Mouse (Mus musculus) cerebellum, adult 9-10 months (tissue): ENCODE data around the gene Jmjd1c.

Experiments used
- DNase-seq: peaks from one replicate; pipeline ENCODE4 v3.0.0; 2022

The Jmjd1c gene

DNA sequence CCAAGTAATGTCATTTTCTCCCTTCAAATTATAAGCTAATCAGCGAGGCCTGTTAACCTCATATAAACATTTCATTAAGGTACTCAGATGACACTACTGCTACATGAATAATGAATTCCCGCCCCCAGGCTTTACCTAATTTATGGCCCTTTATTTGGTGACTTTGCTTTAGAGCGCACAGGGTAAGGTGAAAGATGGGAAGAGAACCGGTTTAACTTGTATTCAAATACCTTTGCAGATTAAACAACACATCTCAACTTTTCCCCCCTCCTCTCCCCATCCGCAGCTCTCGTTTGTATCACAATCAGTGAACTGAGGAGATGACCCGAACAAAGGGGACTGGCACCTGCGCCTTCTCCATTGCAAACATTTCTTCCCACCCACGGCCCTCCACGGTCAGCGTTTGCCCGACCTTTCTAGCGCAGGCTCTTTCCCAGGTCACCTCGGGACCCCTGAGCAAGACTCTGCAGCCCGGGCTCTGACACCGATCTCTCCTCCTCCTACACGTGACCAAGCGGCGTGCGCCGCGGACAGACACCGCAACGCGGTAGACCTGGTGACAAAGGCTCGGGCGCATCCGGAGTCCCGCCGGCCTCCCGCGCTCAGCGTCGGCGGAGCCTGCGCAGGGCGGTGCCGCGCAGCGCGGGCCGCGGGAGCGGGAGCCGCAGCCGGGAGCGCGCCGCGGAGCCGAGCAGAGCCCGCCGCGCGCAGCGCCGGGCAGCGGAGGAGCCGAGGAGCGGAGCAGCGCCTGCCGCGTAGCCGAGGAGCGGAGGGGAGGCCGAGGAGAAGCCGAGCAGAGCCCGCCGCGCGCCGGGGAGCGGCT lies at the start of gene Jmjd1c:
Gene Jmjd1c (plus strand): TSS at position 328 of the 823 bp plus-strand sequence.
- peak; percentile 89 for DNase-seq

DNA sequence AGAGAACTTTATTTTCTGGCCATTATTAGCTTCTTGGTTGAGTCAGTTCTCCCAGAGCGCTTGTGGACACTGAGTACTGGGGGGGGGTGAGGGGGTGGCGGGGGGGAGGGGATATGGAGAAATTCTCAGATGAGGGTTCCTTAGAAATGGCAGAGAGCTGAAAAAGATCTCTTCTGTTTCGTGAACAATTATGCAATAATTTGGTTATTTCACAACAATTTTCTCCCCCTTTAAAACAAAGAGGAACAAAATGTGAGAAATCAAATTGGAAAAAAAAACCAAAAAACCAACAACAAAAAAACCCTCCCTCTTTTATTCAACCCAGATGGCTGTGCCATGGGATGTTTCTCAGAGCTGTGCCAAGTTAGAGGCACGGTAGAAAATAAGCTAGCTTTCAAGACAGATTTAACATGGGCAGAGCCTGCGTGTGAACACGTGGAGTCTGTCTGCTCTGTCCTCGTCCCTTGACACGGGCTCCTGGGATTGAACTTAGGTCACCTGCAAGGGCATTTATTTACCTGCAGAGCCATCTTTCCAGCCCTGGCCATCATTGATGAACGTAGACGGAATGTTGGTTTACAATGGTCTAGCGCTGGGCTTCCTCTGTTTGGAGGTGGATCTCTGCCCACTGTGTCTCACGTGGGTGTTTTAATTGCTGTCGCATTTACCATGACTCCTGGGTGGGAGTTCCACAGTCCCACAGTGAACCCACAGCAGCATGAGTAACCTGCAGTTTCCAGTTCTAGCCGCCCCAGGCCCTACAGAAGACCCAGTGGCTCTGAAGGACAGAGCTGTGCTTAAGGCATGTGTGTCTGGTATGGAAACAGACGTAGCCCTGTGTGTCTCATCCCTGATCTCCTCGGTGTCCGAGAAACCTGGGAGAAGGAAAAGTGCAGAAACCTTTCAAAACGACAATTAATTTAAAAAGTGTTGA lies 47.9 kb upstream of the Jmjd1c start:
- DNase-seq = no peak

DNA sequence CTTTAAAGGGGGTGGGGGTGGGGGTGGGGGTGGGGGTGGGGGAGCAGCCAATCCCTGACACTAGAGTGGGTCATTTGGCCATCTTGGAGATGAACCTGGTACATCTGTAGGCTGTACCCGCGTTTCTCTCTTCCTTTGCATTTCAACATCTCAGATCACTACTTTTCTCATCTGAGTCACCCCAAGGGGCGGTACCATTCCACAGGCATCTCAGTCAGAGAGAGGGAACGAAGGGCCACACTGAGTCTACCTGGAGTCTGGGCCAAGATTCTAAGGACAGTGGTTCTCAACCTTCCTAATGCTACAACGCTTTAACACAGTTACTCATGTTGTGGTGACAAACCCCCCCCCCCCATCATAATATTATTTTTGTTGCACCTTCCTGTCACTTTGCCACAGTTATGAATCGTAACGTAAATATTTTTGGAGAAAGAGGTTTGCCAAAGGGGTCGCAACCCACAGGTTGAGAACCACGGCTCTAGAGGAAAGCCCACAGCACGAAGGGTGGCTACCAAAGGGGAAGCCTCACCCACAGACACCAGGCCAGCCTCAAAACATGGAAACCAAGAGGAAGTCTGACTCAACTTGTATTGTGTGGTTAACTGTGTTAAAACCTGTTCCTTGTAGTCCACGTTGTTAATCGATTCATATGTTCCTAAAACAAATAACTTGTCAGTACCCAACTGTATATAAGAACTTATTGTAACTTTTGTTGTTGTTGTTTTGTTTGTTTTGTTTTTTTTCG lies 46.9 kb upstream of the Jmjd1c start:
- DNase-seq = no peak

DNA sequence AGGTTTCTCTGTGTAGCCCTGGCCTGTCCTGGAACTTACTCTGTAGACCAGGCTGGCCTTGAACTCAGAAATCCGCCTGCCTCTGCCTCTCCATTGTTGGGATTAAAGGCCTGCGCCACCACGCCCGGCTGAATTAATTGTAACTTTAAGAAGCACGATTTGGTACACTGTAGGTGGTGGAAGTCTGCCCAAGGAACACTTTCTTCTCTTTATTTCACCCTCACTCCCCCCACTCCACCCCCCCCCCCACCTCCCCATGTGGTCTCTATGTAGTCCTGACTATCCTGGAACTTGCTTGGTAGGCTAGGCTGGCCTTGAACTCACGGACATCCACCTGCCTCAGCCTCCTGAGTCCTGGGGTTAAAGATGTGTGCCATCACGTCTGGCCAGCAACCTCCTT lies 46.3 kb upstream of the Jmjd1c start:
- no peak for DNase-seq

DNA sequence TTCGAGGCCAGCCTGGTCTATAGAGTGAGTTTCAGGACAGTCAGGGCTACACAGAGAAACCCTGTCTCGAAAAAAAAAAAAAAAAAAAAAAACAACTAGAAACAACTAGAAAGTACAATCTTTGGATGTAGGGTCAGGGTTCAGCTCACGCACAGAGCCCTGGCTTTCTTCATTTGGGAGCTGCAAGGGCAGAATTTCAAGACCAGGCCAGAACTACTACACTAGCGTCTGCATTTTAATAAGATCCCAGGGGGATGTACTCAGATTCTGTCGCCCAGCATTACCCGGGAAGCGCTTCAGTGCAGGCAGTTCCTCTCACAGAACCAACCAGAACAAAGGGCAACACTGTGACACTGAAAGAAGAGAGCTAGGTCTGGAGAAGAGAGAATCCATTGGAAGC lies 45.2 kb upstream of the Jmjd1c start:
- DNase-seq = no peak

DNA sequence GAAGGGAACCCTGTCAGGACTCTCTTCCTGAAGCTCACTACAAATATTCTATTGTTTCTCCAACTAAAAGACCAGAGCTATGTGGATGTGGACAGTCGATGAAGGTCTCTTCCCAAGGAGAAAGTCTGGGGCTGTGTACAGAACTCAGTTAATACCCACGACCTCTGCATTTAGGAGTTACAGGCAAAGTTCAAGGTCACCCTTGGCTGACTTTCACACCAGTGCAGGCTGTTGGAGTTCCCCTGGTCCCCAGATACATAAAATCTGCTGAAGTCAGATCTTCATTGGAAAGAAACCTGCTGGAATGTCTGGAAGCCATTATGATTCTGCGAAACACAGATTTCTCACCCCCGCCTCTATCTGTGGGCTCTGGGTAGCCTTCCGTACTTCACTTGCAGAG lies 44.5 kb upstream of the Jmjd1c start:
- DNase-seq = no peak

DNA sequence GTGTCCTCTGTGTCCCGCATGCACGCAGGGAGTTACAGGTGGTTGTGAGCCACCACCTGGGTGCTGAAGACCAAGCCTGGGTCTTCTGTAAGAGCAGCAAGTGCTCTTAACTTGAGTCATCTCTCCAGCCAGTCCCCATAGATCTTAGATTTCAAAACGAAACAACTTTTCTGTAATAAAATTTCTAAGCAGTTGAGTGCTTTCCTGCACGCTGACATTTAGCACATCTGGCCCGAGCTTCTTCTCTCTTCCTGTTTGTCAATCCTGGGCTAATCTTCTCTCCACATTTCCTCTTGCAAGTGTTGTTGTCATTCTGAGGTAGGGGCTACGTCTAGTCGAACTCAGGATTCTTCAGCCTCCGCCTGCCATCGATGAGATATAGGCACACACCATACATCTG lies 43.5 kb upstream of the Jmjd1c start:
- DNase-seq = no peak

DNA sequence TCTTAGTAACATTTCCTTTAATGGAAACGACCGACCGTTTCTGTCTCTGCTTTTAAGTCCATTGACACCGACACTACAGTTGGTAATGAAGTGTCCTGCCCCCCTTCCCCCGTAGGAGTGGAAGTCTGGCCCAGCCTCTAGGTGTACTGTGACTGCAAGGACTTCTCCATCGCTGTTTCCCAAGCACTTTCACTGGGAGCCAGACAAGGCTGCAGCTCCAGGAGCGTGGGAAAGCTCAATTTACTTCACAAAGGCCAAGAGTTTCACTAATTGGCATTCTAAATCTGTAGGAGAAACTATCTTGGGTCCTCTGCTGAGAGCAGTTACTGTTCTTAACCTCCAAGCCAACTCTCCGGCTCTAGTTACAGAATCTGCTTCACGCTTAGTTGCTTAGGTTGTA lies 42.5 kb upstream of the Jmjd1c start:
- DNase-seq = no peak

DNA sequence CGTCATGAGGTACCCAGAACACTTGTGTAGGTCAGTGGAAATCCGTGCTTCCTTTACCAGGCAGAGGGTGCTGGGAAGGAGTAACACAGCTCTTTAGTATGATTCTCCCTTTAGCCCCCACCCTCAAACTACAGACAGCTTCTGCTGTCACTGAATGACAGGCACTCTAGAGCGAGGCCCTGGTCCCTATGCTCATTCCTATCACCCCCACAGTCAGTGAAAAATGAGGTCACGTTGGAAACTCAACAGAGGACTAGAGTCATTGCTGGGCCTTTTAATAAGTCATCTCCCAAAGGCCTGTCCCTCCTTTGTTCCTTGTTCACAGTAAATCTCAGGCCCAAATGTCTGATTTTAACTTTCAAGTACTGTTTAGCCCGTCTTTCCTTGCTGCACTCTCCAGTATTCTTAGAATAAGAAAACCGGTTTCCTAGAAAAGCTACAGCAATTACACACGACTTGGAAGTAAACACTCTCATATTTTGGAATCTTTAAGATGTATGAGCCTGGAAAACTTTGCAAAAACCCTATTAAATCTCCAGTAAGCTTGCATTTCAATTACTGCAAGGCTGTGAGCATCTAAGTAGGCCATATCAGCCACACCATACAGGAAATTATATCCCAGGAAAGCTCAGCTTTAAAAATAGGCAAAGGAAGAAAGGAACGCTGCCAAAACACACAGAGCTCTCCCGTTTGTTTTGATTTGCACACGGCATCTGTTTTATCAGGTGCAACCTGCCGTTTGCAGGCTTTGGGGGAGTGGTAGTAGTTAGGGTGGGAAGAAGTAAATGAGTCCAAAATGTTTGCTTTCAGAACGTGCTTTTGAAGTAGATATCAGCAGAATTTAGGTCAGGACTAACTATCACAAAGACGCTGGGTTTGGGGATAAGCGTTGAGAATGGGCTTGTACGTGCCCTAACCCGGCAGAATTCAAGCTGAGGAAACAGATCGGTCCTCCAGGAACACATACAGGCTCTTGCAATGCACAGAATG lies 39.8 kb upstream of the Jmjd1c start:
- peak; percentile 93 for DNase-seq

DNA sequence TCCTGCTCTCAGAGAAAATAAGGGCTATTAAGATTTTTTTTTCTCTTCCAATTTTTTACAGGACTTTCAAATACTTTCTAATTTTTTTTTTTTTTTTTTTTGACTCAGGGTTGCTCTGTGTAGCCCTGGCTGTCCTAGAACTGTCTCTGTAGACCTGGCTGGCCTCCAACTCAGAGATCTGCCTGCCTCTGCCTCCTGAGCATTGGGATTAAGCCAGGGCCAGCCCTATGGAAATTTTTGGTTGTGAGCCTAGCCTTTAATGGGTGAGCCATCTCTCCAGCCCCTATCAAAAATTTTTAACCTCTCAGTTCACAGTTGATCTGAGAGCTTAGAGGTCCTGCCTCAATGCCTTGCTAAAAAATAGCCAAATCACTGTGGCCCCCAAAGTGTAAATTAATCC lies 38.7 kb upstream of the Jmjd1c start:
- DNase-seq = peak; percentile 69

DNA sequence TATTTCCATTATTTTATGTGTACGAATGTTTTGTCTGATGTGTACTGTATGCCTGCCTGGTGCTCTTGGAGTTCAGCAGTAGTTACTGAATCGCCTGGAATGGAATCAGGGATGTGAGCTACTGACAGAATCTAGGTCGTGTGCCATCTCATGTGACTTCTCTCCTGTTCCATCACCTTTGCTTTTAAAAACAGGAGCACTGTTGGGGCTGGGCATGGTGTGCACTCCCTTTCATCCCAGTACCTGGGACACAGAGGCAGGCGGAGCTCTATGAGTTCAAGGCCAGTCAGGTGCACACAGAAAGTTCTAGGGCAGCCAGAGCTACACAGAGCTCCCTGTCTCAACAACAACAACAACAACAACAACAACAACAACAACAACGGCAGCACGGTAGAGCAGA lies 38.2 kb upstream of the Jmjd1c start:
- peak; percentile 67 for DNase-seq

DNA sequence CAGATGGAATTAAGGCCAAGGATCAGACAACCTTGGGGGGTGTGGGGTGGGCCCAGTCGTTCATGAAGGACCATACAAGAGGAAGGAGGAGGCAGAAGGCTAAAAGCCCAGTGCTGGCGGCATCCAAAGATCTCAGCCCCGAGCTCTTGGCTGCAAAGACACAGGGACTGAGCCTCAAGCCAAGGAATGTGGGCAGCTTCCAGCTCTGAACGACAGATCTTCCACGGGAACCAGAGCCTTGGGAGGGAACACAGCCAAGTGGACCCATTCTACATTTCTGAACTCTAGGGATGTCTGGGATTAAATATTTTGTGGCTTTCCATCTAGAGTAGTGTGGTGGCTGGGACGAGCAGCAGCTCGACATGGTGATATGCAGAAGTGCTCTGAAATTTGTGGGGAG lies 37.6 kb upstream of the Jmjd1c start:
- DNase-seq = peak; percentile 91

DNA sequence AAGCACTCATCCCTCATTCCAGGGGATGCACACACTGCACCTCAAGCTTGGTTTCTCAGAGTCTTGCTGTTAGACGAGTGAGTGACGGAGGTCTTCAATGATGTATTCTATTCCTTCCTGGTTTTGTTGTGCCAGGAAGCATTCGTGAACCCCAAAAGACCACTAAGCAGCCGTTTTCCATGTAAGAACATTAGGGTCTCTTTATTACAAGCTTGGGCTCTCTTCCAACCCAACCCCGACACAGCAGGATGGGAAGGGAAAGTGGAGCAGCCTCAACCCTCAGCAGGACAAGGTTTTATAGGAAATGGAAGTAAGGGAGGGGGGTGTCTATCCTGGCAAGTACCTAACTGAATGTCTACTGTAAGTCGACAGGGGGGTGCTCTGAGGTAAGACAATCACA lies 37.2 kb upstream of the Jmjd1c start:
- no peak for DNase-seq

DNA sequence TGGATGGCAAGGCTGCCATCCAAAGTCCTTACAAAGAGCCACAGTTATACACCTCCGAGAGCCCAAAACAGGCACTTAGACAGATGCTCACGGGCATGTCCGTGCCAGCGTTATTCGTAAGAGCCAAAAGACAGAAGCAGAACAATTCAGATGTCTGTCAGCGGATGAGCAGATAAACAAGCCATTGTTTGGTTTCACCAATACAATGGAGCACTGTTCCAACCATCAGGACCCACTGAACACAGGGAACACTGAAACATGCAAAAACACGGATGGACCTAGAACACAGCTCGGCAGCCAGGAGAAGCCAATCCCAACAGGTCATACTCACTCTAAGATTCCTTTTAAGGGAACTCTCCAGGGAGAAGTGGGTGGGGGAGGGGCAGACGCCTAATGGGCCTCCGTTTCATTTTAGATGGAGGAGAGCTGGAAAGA lies 34.5 kb upstream of the Jmjd1c start:
- no peak for DNase-seq

DNA sequence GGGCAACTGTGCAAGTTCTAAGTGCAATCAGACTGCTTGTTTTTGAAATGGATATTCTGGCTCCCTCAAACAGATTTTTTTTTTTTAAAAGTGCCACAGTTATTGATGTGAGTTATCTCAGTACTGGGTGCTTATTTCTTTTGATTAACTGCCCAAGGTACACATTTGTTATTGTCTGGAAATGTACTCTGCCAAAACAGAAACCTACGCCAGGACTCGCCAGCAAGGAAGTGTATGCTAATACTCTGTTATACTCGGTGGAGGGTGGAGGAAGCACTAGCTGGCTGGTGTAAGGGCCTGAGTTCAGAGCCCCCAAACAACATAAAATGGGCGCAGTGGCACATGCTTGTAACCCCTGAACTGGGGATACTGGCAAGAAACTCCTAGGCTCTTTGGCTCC lies 34.1 kb upstream of the Jmjd1c start:
- DNase-seq = no peak

DNA sequence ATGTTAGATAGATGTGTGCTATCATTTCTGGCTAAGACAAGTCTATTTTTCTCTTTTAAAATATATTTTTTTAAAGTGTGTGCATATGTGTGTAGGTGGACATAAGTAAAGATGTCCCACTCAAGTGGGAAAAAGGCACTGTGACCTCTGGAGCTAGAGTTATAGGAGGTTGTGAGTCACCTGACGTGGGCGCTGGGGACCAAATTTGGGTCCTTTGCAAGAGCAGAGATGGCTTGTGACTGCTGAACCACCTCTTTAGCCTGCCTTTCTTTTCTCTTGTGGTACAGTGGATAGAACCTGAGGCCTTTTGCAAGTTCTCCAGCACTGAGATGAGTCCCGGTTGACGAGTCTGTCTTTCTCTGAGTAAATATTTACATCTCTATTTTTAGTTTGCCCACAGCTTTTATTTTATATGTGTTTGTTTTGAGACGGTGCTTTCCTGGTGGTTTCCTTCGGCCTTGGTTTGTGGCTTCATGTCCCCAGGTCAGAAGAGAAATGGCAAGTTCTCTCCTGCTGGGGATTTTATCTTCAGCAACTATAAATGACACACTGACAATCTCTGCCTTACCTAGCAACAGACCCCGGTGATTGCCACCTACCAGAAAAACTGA lies 30.5 kb upstream of the Jmjd1c start:
- DNase-seq = no peak

DNA sequence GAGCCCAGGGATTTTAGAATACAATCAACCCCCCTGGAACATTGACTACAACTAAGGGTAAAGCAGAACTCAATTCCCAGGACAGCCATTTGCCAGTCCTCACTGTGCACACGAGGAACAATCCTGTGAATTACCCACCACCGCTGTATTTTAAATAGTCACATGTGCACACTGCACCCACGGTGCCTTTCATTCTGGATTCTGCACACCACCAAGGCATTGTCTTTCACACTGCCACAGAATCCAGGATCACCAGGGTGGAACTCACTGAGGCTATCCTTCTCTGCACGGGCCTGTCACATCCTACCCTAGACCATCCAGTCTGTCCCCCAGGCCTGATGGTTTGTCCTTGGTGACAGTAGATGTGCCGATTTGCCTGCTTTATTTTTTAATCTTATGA lies 30.0 kb upstream of the Jmjd1c start:
- DNase-seq = no peak

DNA sequence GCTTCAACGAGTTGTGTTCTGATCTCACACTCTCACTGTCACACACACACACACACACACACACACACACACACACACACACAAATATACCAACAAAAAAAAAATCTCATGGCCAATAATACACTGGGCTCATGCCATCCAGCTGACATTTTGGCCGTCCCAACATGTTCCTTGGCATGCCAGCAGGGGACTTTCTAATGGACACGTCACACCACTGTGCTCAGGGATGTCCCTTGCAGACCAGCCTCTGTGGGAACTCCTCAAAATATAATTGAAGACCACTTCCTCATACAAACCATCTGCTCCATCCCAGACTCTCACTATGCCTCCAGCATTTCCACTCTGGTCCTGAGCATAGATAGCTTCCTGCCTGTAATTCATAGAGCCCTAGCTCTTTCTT lies 29.5 kb upstream of the Jmjd1c start:
- no peak for DNase-seq

DNA sequence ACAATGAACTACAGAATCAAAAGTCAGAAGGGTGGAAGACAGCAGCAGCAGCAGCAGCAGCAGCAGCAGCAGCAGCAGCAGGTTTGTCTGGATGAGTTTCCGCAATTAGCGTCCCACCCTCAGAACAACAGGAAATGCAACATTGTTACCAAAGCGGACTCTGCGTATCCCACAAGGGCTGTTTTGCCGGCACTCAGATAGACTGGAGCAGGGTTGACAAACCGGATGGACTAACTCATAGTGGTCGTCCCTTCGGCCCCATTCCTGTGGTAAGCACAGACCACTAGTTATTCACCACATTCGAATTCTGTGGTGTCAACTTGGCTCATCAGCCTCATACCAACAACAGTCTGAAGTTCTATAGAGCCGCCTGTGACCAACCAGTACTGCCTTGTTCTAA lies 26.9 kb upstream of the Jmjd1c start:
- no peak for DNase-seq

DNA sequence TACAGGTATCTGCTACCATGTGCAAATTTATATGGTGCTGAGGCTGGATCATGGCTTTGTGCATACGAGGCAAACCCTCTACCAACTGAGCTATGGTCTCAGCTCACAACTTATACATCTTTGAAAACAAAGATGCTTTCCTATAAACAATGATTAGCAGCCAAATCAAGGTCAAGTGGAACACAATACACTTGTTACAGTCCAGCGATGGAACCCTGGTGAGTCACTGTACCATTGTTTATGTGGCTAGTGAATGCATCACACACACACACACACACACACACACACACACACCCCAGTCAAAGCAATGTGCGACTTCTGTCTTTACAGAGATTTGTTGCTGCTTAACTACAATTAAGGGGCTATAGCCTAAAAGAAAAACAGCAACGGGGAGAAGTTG lies 24.5 kb upstream of the Jmjd1c start:
- DNase-seq = no peak

DNA sequence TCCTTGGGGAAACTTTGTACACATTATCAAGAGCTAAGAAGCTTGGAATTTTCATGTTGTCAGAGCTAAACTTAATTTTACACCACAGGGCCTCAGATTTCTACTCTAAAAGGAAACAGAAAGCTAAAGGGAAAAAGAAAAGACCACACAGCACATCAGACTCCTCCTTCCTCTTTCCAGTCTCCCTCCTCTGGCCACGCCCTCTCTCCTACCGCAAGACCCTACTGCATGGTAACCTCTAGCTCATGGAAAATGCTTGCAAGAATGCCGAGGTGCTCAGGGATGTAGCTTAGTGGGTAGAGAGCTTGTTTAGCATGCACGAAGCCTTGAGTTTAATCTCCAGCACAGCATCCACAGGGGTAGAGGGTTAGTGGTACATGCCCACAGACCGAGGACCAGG lies 24.0 kb upstream of the Jmjd1c start:
- no peak for DNase-seq

DNA sequence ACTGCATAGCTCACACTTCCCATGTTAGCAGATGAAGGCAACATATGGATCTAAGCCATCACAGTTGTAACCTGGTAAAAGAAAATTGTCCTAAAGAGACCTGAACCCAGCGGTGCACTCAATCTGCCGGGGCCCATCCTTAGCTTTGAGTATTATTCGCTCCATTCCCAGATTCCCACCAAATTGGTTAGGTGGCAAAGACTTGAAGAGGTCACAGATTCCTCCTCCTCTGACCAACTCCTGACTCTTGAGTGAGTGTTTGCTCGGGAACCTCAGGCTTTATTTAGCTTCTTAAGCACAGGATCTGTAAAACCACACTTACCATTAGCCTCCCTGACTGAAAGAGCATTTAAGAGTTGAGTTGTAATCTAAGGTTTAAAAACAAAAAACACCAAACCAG lies 23.3 kb upstream of the Jmjd1c start:
- no peak for DNase-seq
